Mouse (Mus musculus) cerebellum, adult 11-12 months (tissue): ENCODE measurements around the gene Vip.
A peak's percentile ranks its signal among the peaks of the same experiment; 100 is the strongest.

Source experiments
- DNase-seq: peaks from one replicate; pipeline ENCODE4 v3.0.0; 2022

Vip gene

DNA sequence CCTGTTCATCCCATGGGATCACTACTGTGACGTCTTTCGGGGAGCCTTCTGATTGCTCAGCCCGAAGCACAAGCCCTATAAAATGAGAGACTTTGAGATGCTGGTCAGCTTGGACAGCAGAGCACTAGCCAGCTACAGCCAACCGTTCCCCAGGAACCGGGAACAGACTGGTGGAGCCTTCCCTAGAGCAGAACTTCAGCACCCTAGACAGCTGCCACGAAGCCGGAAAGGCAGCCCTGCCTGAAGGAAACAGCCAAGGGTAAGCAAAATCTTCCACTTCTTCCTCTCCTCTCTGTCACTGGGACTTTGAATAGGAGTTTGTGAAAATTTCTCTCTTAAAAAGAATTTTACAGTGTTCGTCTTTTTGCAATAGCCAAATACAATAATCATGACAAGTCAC, at the start of gene Vip:
Gene Vip, plus strand, starts transcription at position 107 of the 400 bp plus-strand sequence.
- DNase-seq, result no peak

DNA sequence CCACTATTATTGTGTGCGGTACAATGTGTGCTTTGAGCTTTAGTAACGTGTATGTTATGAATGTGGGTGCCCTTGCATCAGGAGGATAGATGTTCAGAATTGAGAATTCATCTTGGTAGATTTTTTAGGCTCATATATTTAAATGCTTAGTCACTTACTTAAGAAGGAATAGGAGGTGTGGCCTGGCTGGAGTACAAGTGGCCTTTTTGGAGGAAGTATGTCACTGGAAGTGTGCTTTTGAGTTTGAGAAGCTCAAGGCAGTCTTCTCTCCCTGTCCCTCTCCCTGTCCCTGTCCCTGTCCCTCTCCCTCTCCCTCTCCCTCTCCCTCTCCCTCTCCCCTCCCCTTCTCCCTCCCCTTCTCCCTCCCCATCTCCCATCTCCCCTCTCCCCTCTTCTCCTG, 48.0 kb upstream of the Vip start:
- no peak for DNase-seq

- no peak for DNase-seq
These were observed 47.0 kb upstream of the Vip start for GRCm38 (mm10) chr10:5591996-5592395.

- no peak for DNase-seq
These were observed 45.6 kb upstream of the Vip start, which contains the start of gene Myct1 for GRCm38 (mm10) chr10:5593464-5593863. Gene Myct1 (plus strand): TSS chr10:5593775.

DNA sequence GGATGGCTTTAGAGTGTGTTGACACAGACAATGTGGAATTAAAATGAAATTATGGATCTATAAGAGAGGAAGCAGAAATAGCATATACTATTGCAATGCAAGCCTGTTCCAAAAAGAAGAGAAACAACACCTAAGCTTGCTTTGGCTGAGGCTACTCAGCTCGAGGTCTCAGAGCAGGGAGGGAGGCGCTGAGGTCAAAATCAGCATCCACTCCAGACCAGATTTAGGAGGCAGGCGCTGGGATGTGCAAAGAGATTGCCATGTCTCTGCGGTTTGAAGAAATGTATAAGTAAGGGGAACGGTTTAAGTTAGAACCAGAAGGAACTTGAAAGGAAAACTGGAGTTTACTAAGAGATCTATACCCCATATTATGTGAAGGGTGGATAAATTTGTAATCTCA, 44.6 kb upstream of the Vip start:
- DNase-seq, result no peak

DNA sequence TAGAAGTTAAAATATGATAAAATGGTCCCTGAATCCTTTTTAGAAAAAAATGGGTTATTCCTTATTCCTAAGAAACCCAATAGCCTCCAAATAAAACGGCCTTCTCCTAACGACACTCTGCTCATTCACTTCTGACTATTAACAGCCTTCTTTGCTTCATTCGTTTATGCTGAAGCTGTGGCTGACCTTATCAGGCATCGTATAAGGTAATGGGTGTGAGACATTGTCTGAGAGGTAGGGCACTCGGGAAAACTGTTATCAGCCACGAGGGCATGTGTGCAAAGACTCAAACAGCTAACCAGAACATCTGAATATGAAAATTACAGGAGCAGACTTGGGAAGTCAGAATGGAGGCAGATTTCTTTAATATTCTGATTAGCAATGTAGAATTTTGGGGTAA, 42.5 kb upstream of the Vip start:
- DNase-seq, result no peak

- peak; percentile 13 for DNase-seq
These were observed 38.9 kb upstream of the Vip start for GRCm38 (mm10) chr10:5600123-5600522.

DNA sequence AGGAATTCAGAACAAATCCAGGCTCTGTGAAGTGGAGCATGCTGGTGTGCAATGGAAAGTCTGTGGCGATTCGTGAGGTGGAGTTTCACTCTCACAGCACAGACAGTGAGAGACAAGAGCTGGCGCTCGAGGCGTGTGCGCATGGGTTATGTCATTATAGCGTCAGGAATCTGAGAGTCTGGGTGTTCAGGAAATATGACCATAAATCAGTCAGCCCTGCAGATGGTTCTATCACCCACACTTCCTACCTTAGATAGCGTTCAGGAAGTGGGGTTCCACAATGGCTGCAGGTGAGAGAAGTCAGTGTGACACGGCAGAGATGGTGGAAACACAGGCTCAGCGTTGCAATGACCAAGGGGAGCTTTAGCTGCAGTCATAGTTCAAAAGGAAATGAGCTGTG, 35.5 kb upstream of the Vip start:
- no peak for DNase-seq

DNA sequence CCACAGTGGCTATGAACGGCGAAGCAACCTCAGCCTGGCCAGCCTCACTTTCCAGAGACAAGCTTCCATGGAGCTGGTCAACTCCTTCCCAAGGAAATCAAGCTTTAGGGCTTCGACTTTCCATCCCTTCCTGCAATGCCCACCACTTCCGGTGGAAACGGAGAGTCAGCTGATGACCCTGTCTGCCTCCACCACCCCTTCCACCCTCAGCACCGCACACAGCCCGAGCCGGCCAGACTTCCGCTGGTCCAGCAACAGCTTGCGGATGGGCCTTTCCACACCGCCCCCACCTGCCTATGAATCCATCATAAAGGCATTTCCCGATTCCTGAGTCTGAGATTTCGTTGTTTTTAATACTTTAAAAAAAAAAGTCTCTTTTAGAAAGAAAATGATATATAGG, 34.6 kb upstream of the Vip start:
- DNase-seq, result no peak

GRCm38 (mm10) chr10:5608874-5609273, 30.1 kb upstream of the Vip start:
- no peak for DNase-seq

- DNase-seq, result no peak
These were observed 23.6 kb upstream of the Vip start for GRCm38 (mm10) chr10:5615186-5616040.

DNA sequence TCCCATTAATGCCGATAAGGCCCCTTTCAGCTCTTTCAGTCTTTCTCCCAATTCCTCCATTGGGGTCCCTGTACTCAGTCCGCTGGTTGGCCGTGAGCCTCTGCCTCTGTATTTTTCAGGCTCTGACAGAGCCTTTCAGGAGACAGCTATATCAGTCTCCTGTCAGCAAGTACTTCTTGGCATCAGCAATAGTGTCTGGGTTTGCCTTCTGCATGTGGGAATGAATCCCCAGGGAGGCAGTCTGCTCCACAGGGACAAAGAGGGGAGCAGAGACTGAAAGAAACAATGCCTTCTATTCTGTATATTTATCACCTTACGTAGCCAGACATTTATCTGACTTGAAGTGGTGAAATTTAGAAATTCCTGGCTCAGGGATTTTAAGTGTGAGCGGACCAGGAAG, 12.8 kb upstream of the Vip start:
- DNase-seq, result no peak

GRCm38 (mm10) chr10:5633672-5634200, 5.3 kb upstream of the Vip start:
- DNase-seq, result peak; percentile 30

DNA sequence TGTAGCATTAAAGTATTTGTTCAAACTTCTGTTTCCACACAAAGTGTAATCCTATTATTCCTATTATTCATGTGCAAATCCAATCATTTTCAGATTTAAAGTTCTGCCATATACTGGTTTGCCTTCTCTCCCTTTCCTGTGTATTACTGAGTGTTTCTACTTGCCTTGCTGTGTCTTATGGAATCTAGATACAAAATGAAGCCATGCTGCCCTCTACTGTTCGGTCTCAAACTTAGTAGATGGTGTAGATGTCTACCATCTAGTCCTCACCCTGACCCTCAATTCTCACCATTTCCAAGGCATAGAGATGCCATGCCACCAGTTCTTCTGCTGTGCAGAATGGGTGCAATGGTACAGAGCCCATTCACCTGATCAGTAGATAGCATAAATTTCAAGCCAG, 4.7 kb upstream of the Vip start:
- DNase-seq, result peak; percentile 8

- DNase-seq, result no peak
These were observed 1.7 kb upstream of the Vip start for GRCm38 (mm10) chr10:5637322-5637721.

- DNase-seq, result no peak
These were observed 42.3 kb downstream of the Vip start for GRCm38 (mm10) chr10:5681275-5681674.

- no peak for DNase-seq
These were observed 46.6 kb downstream of the Vip start for GRCm38 (mm10) chr10:5685608-5686007.

- DNase-seq, result no peak
These were observed 55.3 kb downstream of the Vip start for GRCm38 (mm10) chr10:5694351-5694750.
